Mouse (Mus musculus): ENCODE data around the gene Grid1.

Grid1 gene

GRCm38 (mm10) chr14:34819919-34820652, at the start of gene Grid1:
Gene Grid1, plus strand, starts transcription at chr14:34820108.
- TF ChIP-seq NANOG (IDR thresholded peaks at IDR 0.05; ENCODE audit: borderline replicate concordance, low read length) (no peak), CTCF (conservative IDR thresholded peaks at IDR 0.05; ENCODE audit: low read length) (no peak), POU5F1 (IDR thresholded peaks at IDR 0.05; ENCODE audit: borderline replicate concordance, low read length) (no peak)
- Histone ChIP-seq H3K9me3 (ENCODE audit: low read length) (peaks cover 3% of the 10 kb centered on the region; the same call in 1 of the 2 replicates), H3K4me1 (replicated peaks; ENCODE audit: low read depth, low read length) (peaks cover 39% of the 10 kb centered on the region), H3K36me3 (ENCODE audit: insufficient read depth, low read length) (no peaks in the 10 kb centered on the region), H3K27me3 (ENCODE audit: insufficient read depth, low read length) (peaks cover 89% of the 10 kb centered on the region), H3K4me3 (replicated peaks; ENCODE audit: low read length) (peak within 1 kb of the TSS; percentile 85)

GRCm38 (mm10) chr14:34770467-34770866, 49.4 kb upstream of the Grid1 start:
- H3K36me3 ChIP-seq (ENCODE audit: insufficient read depth, low read length), result no peaks in the 10 kb centered on the region
- peaks cover 7% of the 10 kb centered on the region; the same call in 1 of the 2 replicates for H3K27me3 ChIP-seq (ENCODE audit: insufficient read depth, low read length)
- no peaks in the 10 kb centered on the region for H3K9me3 ChIP-seq (ENCODE audit: low read length)
- TF ChIP-seq POU5F1 (IDR thresholded peaks at IDR 0.05; ENCODE audit: borderline replicate concordance, low read length) (no peak), NANOG (IDR thresholded peaks at IDR 0.05; ENCODE audit: borderline replicate concordance, low read length) (no peak), CTCF (conservative IDR thresholded peaks at IDR 0.05; ENCODE audit: low read length) (no peak)
- peaks cover 64% of the 10 kb centered on the region for H3K4me1 ChIP-seq (replicated peaks; ENCODE audit: low read depth, low read length)
- 0 out of 2 replicates have a peak overlapping the region, but pooled peaks have one; percentile 83 for H3K4me3 ChIP-seq (replicated peaks; ENCODE audit: low read length)

- H3K9me3 ChIP-seq (ENCODE audit: low read length), result peaks cover 6% of the 10 kb centered on the region; the same call in 1 of the 2 replicates
- peaks cover 62% of the 10 kb centered on the region for H3K4me1 ChIP-seq (replicated peaks; ENCODE audit: low read depth, low read length)
- H3K36me3 ChIP-seq (ENCODE audit: insufficient read depth, low read length), result no peaks in the 10 kb centered on the region
- TF ChIP-seq NANOG (IDR thresholded peaks at IDR 0.05; ENCODE audit: borderline replicate concordance, low read length) (no peak), CTCF (conservative IDR thresholded peaks at IDR 0.05; ENCODE audit: low read length) (no peak), POU5F1 (IDR thresholded peaks at IDR 0.05; ENCODE audit: borderline replicate concordance, low read length) (no peak)
- peaks cover 7% of the 10 kb centered on the region; the same call in 1 of the 2 replicates for H3K27me3 ChIP-seq (ENCODE audit: insufficient read depth, low read length)
- no peak overlapping the region for H3K4me3 ChIP-seq (replicated peaks; ENCODE audit: low read length)
These were observed 48.3 kb upstream of the Grid1 start for GRCm38 (mm10) chr14:34771601-34772000.

GRCm38 (mm10) chr14:34772132-34772531, 47.8 kb upstream of the Grid1 start:
- Histone ChIP-seq H3K27me3 (ENCODE audit: insufficient read depth, low read length) (peaks cover 10% of the 10 kb centered on the region; the same call in 1 of the 2 replicates), H3K4me1 (replicated peaks; ENCODE audit: low read depth, low read length) (peaks cover 60% of the 10 kb centered on the region), H3K4me3 (replicated peaks; ENCODE audit: low read length) (no peak overlapping the region), H3K36me3 (ENCODE audit: insufficient read depth, low read length) (no peaks in the 10 kb centered on the region), H3K9me3 (ENCODE audit: low read length) (peaks cover 6% of the 10 kb centered on the region; the same call in 1 of the 2 replicates)
- TF ChIP-seq NANOG (IDR thresholded peaks at IDR 0.05; ENCODE audit: borderline replicate concordance, low read length) (no peak), POU5F1 (IDR thresholded peaks at IDR 0.05; ENCODE audit: borderline replicate concordance, low read length) (no peak), CTCF (conservative IDR thresholded peaks at IDR 0.05; ENCODE audit: low read length) (no peak)

GRCm38 (mm10) chr14:34773681-34774080, 46.2 kb upstream of the Grid1 start:
- H3K9me3 ChIP-seq (ENCODE audit: low read length), result peaks cover 6% of the 10 kb centered on the region; the same call in 1 of the 2 replicates
- H3K4me1 ChIP-seq (replicated peaks; ENCODE audit: low read depth, low read length), result peaks cover 55% of the 10 kb centered on the region
- peaks cover 14% of the 10 kb centered on the region for H3K27me3 ChIP-seq (ENCODE audit: insufficient read depth, low read length)
- TF ChIP-seq POU5F1 (IDR thresholded peaks at IDR 0.05; ENCODE audit: borderline replicate concordance, low read length) (no peak), NANOG (IDR thresholded peaks at IDR 0.05; ENCODE audit: borderline replicate concordance, low read length) (peak; percentile 34; the same call in 1 of the 2 replicates)
- H3K4me3 ChIP-seq (replicated peaks; ENCODE audit: low read length), result peak overlapping the region; percentile 24; the same call in 1 of the 2 replicates
- H3K36me3 ChIP-seq (ENCODE audit: insufficient read depth, low read length), result no peaks in the 10 kb centered on the region

GRCm38 (mm10) chr14:34774231-34774630, 45.7 kb upstream of the Grid1 start:
- peaks cover 13% of the 10 kb centered on the region for H3K27me3 ChIP-seq (ENCODE audit: insufficient read depth, low read length)
- TF ChIP-seq NANOG (IDR thresholded peaks at IDR 0.05; ENCODE audit: borderline replicate concordance, low read length), result no peak
- no peak for TF ChIP-seq CTCF (conservative IDR thresholded peaks at IDR 0.05; ENCODE audit: low read length)
- no peak for TF ChIP-seq POU5F1 (IDR thresholded peaks at IDR 0.05; ENCODE audit: borderline replicate concordance, low read length)
- H3K9me3 ChIP-seq (ENCODE audit: low read length), result peaks cover 6% of the 10 kb centered on the region; the same call in 1 of the 2 replicates
- peaks cover 56% of the 10 kb centered on the region for H3K4me1 ChIP-seq (replicated peaks; ENCODE audit: low read depth, low read length)
- H3K4me3 ChIP-seq (replicated peaks; ENCODE audit: low read length), result peak overlapping the region; percentile 45
- no peaks in the 10 kb centered on the region for H3K36me3 ChIP-seq (ENCODE audit: insufficient read depth, low read length)

- Histone ChIP-seq H3K9me3 (ENCODE audit: low read length) (peaks cover 6% of the 10 kb centered on the region; the same call in 1 of the 2 replicates), H3K4me3 (replicated peaks; ENCODE audit: low read length) (no peak overlapping the region), H3K4me1 (replicated peaks; ENCODE audit: low read depth, low read length) (peaks cover 34% of the 10 kb centered on the region), H3K27me3 (ENCODE audit: insufficient read depth, low read length) (peaks cover 7% of the 10 kb centered on the region), H3K36me3 (ENCODE audit: insufficient read depth, low read length) (no peaks in the 10 kb centered on the region)
- TF ChIP-seq NANOG (IDR thresholded peaks at IDR 0.05; ENCODE audit: borderline replicate concordance, low read length) (no peak), CTCF (conservative IDR thresholded peaks at IDR 0.05; ENCODE audit: low read length) (no peak; the same call in 1 of the 2 replicates), POU5F1 (IDR thresholded peaks at IDR 0.05; ENCODE audit: borderline replicate concordance, low read length) (no peak)
These were observed 43.1 kb upstream of the Grid1 start for GRCm38 (mm10) chr14:34776719-34777385.

- Histone ChIP-seq H3K4me3 (replicated peaks; ENCODE audit: low read length) (no peak overlapping the region), H3K9me3 (ENCODE audit: low read length) (peaks cover 9% of the 10 kb centered on the region), H3K4me1 (replicated peaks; ENCODE audit: low read depth, low read length) (peaks cover 25% of the 10 kb centered on the region), H3K36me3 (ENCODE audit: insufficient read depth, low read length) (no peaks in the 10 kb centered on the region), H3K27me3 (ENCODE audit: insufficient read depth, low read length) (peaks cover 7% of the 10 kb centered on the region)
- TF ChIP-seq CTCF (conservative IDR thresholded peaks at IDR 0.05; ENCODE audit: low read length) (peak; percentile 54), POU5F1 (IDR thresholded peaks at IDR 0.05; ENCODE audit: borderline replicate concordance, low read length) (no peak)
These were observed 42.1 kb upstream of the Grid1 start for GRCm38 (mm10) chr14:34777810-34778209.

All from E14TG2a.4 (cell line).